Mouse (Mus musculus) kidney, adult 2 months (tissue): ENCODE measurements at regions not wholly inside any gene's neighbourhood (a gene's known extent, or its start where the extent isn't known, plus 50 kb on each side); places are given as distances from the start of the nearest gene placed in this dataset.

Source experiments
- CTCF ChIP-seq: fragments of 200-500 bp; conservative IDR thresholded peaks from 2 replicates; pipeline ENCODE4 v1.5.1; 2011; ENCODE audit warnings: low read depth, mild to moderate bottlenecking, control low read depth, low read length, moderate library complexity, mixed read lengths; ENCODE audit not compliant: insufficient read depth, insufficient read length
- POLR2A ChIP-seq: fragments of 200-500 bp; IDR thresholded peaks from one replicate; pipeline ENCODE4 v1.6.1; 2011; ENCODE audit warnings: low read depth, low read length, control low read depth

DNA sequence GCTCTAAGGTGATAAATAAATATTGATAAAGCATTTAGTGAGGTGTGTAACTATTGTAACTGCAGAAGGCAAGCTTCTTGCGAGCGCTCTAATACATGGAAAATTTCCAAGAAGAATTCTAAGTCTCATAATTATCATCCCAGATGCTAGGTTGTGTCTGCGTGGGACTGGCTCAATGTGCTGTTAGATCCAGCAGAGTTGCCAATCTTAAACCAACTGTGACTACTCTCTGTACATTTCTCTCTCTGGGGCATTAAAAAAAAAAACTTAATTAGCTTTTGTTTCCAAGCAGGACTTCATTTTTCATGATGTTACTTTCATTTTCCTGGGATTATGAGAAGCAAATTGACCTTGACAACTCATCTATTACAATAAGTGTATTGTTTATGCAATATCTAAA is 506.6 kb downstream of the Pdha2 start:
- TF ChIP-seq CTCF (no peak), POLR2A (no peak)
